Mouse (Mus musculus) kidney, adult 2 months (tissue): ENCODE results near the gene Pdcd10.

Experiments used
- CTCF ChIP-seq: fragments of 200-500 bp; conservative IDR thresholded peaks from 2 replicates; pipeline ENCODE4 v1.5.1; 2011; ENCODE audit warnings: low read depth, mild to moderate bottlenecking, control low read depth, low read length, moderate library complexity, mixed read lengths; ENCODE audit not compliant: insufficient read depth, insufficient read length
- POLR2A ChIP-seq: fragments of 200-500 bp; IDR thresholded peaks from one replicate; pipeline ENCODE4 v1.6.1; 2011; ENCODE audit warnings: low read depth, low read length, control low read depth

GRCm38 (mm10) chr3:75574074-75574473 is 17.4 kb upstream of the Pdcd10 start:
- TF ChIP-seq CTCF (no peak), POLR2A (no peak)
